Mouse (Mus musculus) B cell, adult (primary cell): ENCODE results near the gene 4930470P17Rik. TPM values are rescaled to one million over a fixed set of nuclear protein-coding genes. Genes with fewer than 3 reads are reported as not detected.

Source experiments
- total RNA-seq: library from RNA; stranded (reverse); gene quantifications from 4 replicates; pipeline ENCODE4 v1.2.4, GENCODE M21; 2023; ENCODE audit not compliant: inconsistent age

4930470P17Rik gene
- not detected in 4 replicates for total RNA-seq

DNA sequence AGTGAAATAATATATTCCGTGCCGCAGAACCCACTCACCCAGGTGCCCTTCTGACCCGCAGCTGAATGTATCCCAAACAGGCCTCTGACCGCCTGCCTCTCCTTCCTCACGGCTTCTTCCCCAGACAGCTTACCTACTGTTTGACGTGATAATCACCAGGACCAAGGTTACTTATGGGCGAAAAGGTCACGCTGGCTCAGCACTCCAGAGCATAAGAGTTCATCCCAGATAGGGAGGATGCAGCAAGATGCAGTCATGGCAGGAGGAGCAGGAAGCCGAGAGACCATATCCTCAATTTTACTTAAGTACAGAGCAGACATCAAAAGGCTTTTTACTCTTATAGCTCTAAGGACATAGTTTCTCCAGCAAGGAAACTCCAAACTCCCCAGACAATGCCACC, at the start of gene 4930470P17Rik:
4930470P17Rik (minus strand) TSS at position 101 of the 400 bp plus-strand sequence.

Other genes with a start within 250 kb of the 4930470P17Rik start
- gene Bcas1, start 174.2 kb downstream of the 4930470P17Rik start, total RNA-seq: 0.61 to 1.2 TPM (median 0.81 TPM) in 3 of 4 replicates, not detected in the other
- 12.8 to 25.0 TPM (median 16.3 TPM) in 4 replicates for gene Pfdn4, start 105.6 kb downstream of the 4930470P17Rik start, total RNA-seq
- gene Cyp24a1, start 104.9 kb downstream of the 4930470P17Rik start, total RNA-seq: not detected in 4 replicates
- not detected in 4 replicates for gene Dok5, start 129.8 kb upstream of the 4930470P17Rik start, total RNA-seq